Mouse (Mus musculus): ENCODE results near the gene Mst1r. TPM values are rescaled to one million over a fixed set of nuclear protein-coding genes. Genes with fewer than 3 reads are reported as not detected.
A peak's percentile ranks its signal among the peaks of the same experiment; 100 is the strongest.

Gene Mst1r
- polyA plus RNA-seq, 1 experiment from 2014 or later, result 5.2 TPM

DNA sequence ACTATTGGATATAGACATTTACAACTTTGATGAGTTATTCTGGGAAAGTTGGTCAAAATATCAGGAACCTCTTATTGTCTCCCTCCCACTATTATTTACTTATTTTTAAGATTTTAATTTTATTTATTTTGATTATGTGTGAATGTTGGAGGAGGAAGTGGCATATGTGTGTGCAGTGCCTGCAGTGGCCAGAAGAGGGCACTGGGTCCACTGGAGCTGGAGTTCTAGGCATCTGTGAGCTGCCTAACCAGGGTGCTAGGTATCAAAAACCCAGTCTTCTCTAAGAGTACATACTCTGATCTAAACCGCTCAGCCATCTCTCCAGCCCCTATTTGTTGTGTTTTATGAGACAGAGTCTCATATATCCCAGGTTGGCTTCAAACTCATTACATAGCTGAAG lies 15.7 kb upstream of the Mst1r start:
- Histone ChIP-seq H3K27me3 (replicated peaks) (peaks cover 4% of the 10 kb centered on the region; the same call in 1 of the 2 replicates), H3K4me1 (replicated peaks) (peaks cover 18% of the 10 kb centered on the region), H3K9me3 (replicated peaks) (no peaks in the 10 kb centered on the region), H3K9ac (no peak overlapping the region), H3K4me2 (no peak overlapping the region), H3K4me3 (no peak overlapping the region), H3K27ac (ENCODE audit: poor library complexity, severe bottlenecking) (no peak overlapping the region), H3K36me3 (peaks cover 4% of the 10 kb centered on the region; the same call in 1 of the 2 replicates)
- no peak for ATAC-seq (ENCODE audit: insufficient number of reproducible peaks, low FRiP score)
- 97% methylated on average over 1 of the region's 1 CpGs for WGBS

DNA sequence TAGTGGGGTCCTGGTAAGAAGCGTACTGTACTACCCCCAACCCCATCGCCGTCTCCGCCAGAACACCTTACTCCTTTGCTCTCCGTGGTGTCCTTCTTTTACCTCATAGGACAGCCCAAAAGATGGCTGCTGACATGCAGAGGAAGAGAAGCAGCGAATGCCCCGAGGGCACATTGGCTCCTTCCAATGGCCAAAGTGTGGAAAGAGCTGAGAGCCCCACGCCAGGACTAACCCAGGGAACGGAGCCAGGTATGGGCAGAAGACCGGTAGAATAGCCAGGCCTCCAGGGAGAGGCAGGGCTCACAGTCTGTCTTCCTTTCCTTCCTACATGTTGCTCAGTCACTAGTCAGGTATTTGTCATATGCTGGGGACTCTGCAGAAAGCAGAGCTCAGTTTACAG lies 8.1 kb upstream of the Mst1r start:
- Histone ChIP-seq H3K27ac (ENCODE audit: poor library complexity, severe bottlenecking) (no peak overlapping the region), H3K27me3 (replicated peaks) (peaks cover 38% of the 10 kb centered on the region), H3K4me3 (no peak overlapping the region), H3K36me3 (peaks cover 22% of the 10 kb centered on the region; the same call in 1 of the 2 replicates), H3K4me2 (no peak overlapping the region), H3K4me1 (replicated peaks) (peaks cover 6% of the 10 kb centered on the region), H3K9ac (no peak overlapping the region), H3K9me3 (replicated peaks) (no peaks in the 10 kb centered on the region)
- ATAC-seq (ENCODE audit: insufficient number of reproducible peaks, low FRiP score), result no peak
- WGBS, result 83% methylated on average over 10 of the region's 10 CpGs

DNA sequence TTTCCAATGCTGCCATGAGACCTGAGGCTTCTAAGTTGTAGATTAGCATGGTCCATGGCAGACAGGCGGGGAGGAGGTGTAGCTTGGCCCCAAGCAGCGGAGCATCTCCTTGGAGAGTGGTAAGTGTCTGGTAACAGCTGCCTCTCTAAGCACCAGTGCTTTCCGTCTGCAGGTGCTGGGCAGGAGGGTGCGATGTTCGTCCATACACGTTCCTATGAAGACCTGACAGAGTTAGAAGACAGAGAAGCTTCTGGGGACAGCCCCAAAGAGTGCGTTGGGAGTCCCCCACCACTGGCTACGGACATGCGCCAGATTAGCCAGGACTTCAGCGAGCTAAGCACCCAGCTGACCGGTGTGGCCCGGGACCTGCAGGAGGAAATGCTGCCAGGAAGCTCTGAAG lies 6.8 kb upstream of the Mst1r start:
- H3K9me3 ChIP-seq (replicated peaks), result no peaks in the 10 kb centered on the region
- H3K27ac ChIP-seq (ENCODE audit: poor library complexity, severe bottlenecking), result no peak overlapping the region
- H3K4me1 ChIP-seq (replicated peaks), result peaks cover 7% of the 10 kb centered on the region
- no peak overlapping the region for H3K4me2 ChIP-seq
- peaks cover 42% of the 10 kb centered on the region for H3K27me3 ChIP-seq (replicated peaks)
- ATAC-seq (ENCODE audit: insufficient number of reproducible peaks, low FRiP score), result no peak
- H3K36me3 ChIP-seq, result peaks cover 22% of the 10 kb centered on the region; the same call in 1 of the 2 replicates
- no peak overlapping the region for H3K4me3 ChIP-seq
- 73% methylated on average over 12 of the region's 12 CpGs for WGBS
- H3K9ac ChIP-seq, result no peak overlapping the region

DNA sequence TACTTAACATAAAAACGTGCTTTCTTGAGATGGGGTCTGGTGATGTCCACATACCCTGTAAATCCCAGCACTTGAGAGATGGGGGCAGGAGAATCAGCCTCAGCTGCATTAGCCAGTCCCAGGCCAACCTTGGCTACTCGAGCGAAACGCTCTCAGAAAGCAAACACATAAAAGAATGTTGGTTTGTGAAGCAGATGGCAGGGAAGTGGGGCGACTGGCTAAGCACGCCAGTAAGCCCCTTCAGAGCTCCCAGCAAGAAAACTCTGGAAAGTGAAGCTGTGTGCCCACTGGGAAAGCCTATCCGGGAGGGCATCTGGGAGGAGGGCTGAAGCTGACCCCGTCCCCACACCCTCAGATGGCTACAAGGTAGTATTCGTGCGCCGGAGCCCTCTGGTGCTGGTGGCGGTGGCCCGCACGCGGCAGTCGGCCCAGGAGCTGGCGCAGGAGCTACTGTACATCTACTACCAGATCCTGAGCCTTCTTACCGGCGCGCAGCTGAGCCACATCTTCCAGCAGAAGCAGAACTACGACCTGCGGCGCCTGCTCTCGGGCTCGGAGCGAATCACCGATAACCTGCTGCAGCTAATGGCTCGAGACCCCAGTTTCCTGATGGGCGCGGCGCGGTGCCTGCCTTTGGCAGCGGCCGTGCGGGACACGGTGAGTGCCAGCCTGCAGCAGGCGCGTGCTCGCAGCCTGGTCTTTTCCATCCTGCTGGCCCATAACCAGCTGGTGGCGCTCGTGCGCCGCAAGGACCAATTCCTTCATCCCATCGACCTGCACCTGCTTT lies 5.6 kb upstream of the Mst1r start:
- H3K4me1 ChIP-seq (replicated peaks), result peaks cover 12% of the 10 kb centered on the region
- H3K4me2 ChIP-seq, result peak overlapping the region; percentile 76
- peaks cover 42% of the 10 kb centered on the region for H3K27me3 ChIP-seq (replicated peaks)
- 6% methylated on average over 44 of the region's 44 CpGs for WGBS
- H3K9ac ChIP-seq, result peak overlapping the region; percentile 66
- no peak for ATAC-seq (ENCODE audit: insufficient number of reproducible peaks, low FRiP score)
- no peaks in the 10 kb centered on the region for H3K9me3 ChIP-seq (replicated peaks)
- H3K27ac ChIP-seq (ENCODE audit: poor library complexity, severe bottlenecking), result no peak overlapping the region
- H3K36me3 ChIP-seq, result peaks cover 18% of the 10 kb centered on the region; the same call in 1 of the 2 replicates
- peak overlapping the region; percentile 41 for H3K4me3 ChIP-seq

DNA sequence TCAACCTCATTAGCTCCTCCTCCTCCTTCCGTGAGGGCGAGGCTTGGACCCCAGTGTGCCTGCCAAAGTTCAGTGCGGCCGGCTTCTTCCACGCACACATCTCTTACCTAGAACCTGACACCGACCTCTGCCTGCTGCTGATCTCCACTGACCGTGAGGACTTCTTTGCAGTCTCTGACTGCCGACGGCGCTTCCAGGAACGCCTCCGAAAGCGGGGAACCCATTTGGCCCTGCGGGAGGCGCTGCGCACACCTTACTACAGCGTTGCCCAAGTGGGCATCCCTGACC lies 5.1 kb upstream of the Mst1r start:
- ATAC-seq (ENCODE audit: insufficient number of reproducible peaks, low FRiP score), result no peak
- Histone ChIP-seq H3K9ac (peak overlapping the region; percentile 66; the same call in 1 of the 2 replicates), H3K4me1 (replicated peaks) (peaks cover 17% of the 10 kb centered on the region), H3K27me3 (replicated peaks) (peaks cover 42% of the 10 kb centered on the region), H3K4me2 (peak overlapping the region; percentile 76), H3K9me3 (replicated peaks) (no peaks in the 10 kb centered on the region), H3K36me3 (peaks cover 16% of the 10 kb centered on the region; the same call in 1 of the 2 replicates), H3K4me3 (peak overlapping the region; percentile 41), H3K27ac (ENCODE audit: poor library complexity, severe bottlenecking) (no peak overlapping the region)
- WGBS, result 27% methylated on average over 17 of the region's 17 CpGs

DNA sequence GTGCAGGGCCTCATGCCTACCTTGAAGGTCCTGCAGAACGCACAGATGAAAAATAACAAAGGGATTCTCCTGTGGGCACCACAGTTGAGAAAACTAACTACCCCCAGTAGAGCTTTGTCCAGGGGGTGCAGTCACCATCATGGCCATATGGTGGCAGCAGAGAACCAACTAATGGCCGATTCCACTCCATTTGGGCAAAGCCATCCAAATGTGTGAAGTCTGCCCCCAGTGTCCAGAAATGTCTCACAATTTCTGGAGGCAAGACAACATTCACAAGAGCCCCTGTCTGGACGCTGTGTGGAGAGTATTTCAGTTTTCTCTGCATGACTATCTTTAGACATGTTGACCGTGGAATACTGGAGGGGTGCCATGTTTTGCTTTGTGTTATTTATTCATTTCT lies 1.9 kb upstream of the Mst1r start:
- no peak overlapping the region for H3K4me3 ChIP-seq
- H3K36me3 ChIP-seq, result peaks cover 16% of the 10 kb centered on the region; the same call in 1 of the 2 replicates
- no peak overlapping the region for H3K27ac ChIP-seq (ENCODE audit: poor library complexity, severe bottlenecking)
- no peak overlapping the region for H3K4me2 ChIP-seq
- H3K9me3 ChIP-seq (replicated peaks), result no peaks in the 10 kb centered on the region
- peaks cover 47% of the 10 kb centered on the region for H3K4me1 ChIP-seq (replicated peaks)
- WGBS, result 5% methylated on average over 4 of the region's 4 CpGs
- peaks cover 36% of the 10 kb centered on the region for H3K27me3 ChIP-seq (replicated peaks)
- H3K9ac ChIP-seq, result no peak overlapping the region
- ATAC-seq (ENCODE audit: insufficient number of reproducible peaks, low FRiP score), result peak; percentile 22; the same call in 1 of the 2 replicates

DNA sequence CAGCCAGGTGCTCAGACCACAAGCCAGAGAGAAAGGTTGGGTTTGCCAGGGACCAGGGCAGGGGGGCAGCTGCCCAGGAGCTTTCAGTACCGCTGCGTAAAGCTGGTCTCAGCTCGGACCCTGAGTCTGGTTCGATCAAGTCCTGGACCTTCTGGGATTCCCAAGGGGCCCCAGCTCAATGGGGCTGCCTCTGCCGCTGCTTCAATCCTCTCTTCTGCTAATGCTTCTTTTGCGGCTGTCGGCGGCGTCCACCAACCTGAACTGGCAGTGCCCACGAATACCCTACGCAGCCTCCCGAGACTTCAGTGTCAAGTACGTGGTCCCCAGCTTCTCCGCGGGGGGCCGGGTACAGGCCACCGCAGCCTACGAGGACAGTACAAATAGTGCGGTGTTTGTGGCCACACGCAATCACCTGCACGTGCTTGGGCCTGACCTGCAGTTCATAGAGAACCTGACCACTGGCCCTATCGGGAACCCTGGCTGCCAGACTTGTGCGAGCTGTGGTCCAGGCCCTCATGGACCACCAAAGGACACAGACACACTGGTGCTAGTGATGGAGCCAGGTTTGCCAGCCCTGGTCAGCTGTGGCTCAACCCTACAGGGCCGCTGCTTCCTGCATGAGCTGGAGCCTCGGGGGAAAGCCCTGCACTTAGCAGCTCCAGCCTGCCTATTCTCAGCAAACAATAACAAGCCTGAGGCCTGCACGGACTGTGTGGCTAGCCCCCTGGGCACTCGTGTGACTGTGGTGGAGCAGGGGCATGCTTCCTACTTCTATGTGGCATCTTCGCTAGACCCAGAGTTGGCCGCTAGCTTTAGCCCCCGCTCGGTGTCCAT lies 511 bp downstream of the Mst1r start:
- H3K9ac ChIP-seq, result peak overlapping the region; percentile 70
- H3K4me1 ChIP-seq (replicated peaks), result peaks cover 48% of the 10 kb centered on the region
- H3K27ac ChIP-seq (ENCODE audit: poor library complexity, severe bottlenecking), result no peak overlapping the region
- H3K4me2 ChIP-seq, result peak overlapping the region; percentile 90
- peaks cover 8% of the 10 kb centered on the region; the same call in 1 of the 2 replicates for H3K36me3 ChIP-seq
- H3K27me3 ChIP-seq (replicated peaks), result peaks cover 17% of the 10 kb centered on the region
- no peak for ATAC-seq (ENCODE audit: insufficient number of reproducible peaks, low FRiP score)
- H3K9me3 ChIP-seq (replicated peaks), result no peaks in the 10 kb centered on the region
- H3K4me3 ChIP-seq, result peak overlapping the region; percentile 48
- 51% methylated on average over 31 of the region's 31 CpGs for WGBS

DNA sequence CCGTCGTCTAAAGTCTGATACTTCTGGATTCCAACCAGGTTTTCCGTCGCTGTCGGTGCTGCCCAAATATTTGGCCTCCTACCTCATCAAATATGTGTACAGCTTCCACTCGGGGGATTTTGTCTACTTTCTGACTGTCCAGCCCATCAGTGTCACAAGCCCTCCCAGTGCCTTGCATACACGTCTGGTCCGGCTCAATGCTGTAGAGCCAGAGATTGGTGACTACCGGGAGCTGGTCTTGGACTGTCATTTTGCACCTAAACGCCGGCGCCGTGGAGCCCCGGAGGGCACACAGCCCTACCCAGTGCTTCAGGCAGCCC lies 1.1 kb downstream of the Mst1r start:
- H3K9ac ChIP-seq, result peak overlapping the region; percentile 51; the same call in 1 of the 2 replicates
- no peaks in the 10 kb centered on the region for H3K9me3 ChIP-seq (replicated peaks)
- no peak for ATAC-seq (ENCODE audit: insufficient number of reproducible peaks, low FRiP score)
- H3K4me2 ChIP-seq, result peak overlapping the region; percentile 90
- WGBS, result 70% methylated on average over 14 of the region's 14 CpGs
- no peak overlapping the region for H3K27ac ChIP-seq (ENCODE audit: poor library complexity, severe bottlenecking)
- H3K4me1 ChIP-seq (replicated peaks), result peaks cover 50% of the 10 kb centered on the region
- peak overlapping the region; percentile 48 for H3K4me3 ChIP-seq
- H3K27me3 ChIP-seq (replicated peaks), result peaks cover 12% of the 10 kb centered on the region
- peaks cover 4% of the 10 kb centered on the region; the same call in 1 of the 2 replicates for H3K36me3 ChIP-seq

DNA sequence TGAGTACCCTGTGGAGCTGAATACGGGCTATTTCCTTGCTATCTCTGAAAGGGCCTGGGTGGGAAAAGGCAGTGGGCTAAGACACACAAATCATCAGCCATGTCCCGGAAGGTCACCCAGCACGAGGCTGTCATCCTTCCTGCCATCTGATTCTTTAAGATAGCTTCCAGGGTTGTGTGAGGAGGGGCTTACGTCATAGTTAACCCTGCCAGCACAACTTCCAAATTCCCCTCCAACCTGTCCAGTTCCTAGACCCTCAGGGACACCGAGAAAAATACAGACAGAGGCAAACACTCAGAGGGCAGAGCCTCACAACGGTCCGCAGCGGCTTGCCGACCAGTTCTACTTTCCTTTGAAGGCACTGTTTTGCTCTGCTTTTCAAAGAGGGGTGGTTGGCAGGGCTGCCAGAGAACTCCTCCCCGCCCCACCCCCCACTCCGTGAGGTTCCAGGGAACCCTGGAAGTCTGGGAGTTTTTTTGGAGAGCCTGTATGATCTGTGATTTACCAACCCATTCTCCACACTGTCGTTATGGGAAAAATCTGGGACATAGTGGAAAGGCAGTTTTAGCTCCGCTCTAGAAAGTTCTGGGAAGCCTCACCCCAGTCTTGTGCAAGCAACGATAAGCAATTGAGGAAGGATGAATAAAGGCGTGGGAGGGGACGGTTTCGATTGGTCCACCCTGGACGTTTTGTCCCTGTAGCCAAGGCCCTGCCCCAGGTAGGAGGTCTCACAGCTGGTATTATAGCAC lies 1.9 kb downstream of the Mst1r start:
- peaks cover 9% of the 10 kb centered on the region; the same call in 1 of the 2 replicates for H3K27me3 ChIP-seq (replicated peaks)
- WGBS, result 28% methylated on average over 18 of the region's 18 CpGs

DNA sequence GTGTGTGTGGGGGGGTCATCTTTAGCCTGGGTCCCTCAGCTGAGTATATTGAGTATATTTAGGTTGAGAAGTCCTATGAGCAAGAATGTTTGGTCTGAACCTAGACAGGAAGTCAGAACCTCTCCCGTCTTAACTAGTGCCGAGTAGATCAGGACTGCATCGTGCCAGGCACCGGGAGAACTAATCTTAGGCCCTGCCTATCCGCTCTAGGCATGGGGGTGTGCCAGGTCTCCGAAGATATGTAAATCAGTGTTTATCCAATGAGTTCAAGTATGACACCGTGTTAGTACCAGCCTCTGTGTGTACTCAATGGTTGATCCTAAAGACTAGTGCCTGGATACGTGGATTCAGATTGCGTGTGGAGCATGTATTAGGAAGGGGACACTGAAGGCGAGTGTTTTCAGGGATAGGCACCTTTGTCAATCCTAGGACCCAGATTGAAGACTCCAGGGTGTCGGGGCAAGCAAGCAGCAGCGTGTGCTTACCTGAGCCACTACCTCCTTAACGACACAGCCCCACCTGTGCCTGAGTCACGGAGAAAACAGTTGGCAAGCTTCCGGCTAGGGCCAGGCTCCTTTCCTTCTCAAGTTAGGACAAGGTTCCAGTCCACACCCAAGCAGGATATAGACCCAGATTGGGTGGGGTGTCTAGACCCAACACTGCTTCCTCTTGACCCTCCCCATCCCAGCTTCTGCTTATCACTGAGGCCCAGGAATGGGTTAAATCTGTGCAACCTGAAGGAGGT lies 3.5 kb downstream of the Mst1r start:
- no peak overlapping the region for H3K4me3 ChIP-seq
- ATAC-seq (ENCODE audit: insufficient number of reproducible peaks, low FRiP score), result no peak
- peaks cover 18% of the 10 kb centered on the region for H3K27me3 ChIP-seq (replicated peaks)
- H3K4me1 ChIP-seq (replicated peaks), result peaks cover 54% of the 10 kb centered on the region
- no peaks in the 10 kb centered on the region for H3K36me3 ChIP-seq
- H3K9ac ChIP-seq, result no peak overlapping the region
- H3K4me2 ChIP-seq, result peak overlapping the region; percentile 20
- WGBS, result 66% methylated on average over 15 of the region's 15 CpGs
- H3K9me3 ChIP-seq (replicated peaks), result no peaks in the 10 kb centered on the region
- peak overlapping the region; percentile 23; the same call in 1 of the 2 replicates for H3K27ac ChIP-seq (ENCODE audit: poor library complexity, severe bottlenecking)

More for the DNA sequence above, 1.9 kb downstream of the Mst1r start:
- Histone ChIP-seq H3K4me2 (peak overlapping the region; percentile 90), H3K27ac (ENCODE audit: poor library complexity, severe bottlenecking) (peak overlapping the region; percentile 1; the same call in 1 of the 2 replicates), H3K36me3 (no peaks in the 10 kb centered on the region), H3K4me1 (replicated peaks) (peaks cover 56% of the 10 kb centered on the region), H3K9ac (peak overlapping the region; percentile 51), H3K9me3 (replicated peaks) (no peaks in the 10 kb centered on the region), H3K4me3 (peak overlapping the region; percentile 48)
- ATAC-seq (ENCODE audit: insufficient number of reproducible peaks, low FRiP score), result no peak

Measured in heart, embryonic 12.5 days (tissue).